Mouse (Mus musculus) testis, adult 2 months (tissue): Measurements from ENCODE around the gene Nr1h3.

Source experiments
- CTCF ChIP-seq: fragments of 200-500 bp; IDR thresholded peaks from 2 replicates; pipeline ENCODE4 v1.5.1; 2012; ENCODE audit warnings: low read depth, mild to moderate bottlenecking, inconsistent platforms, low read length, moderate library complexity; ENCODE audit not compliant: control insufficient read depth, insufficient read depth, insufficient replicate concordance
- POLR2A ChIP-seq: fragments of 200-500 bp; IDR thresholded peaks from 2 replicates; pipeline ENCODE4 v1.6.1; 2012; ENCODE audit warnings: low read depth, mild to moderate bottlenecking, inconsistent platforms, low read length, moderate library complexity; ENCODE audit not compliant: control insufficient read depth

GRCm38 (mm10) chr2:91139311-91139710 is 63.3 kb downstream of the Nr1h3 start:
- no peak for TF ChIP-seq POLR2A
- no peak for TF ChIP-seq CTCF
